Mouse (Mus musculus): ENCODE data around the gene Inhba. TPM values are rescaled to one million over a fixed set of nuclear protein-coding genes. Genes with fewer than 3 reads are reported as not detected.

Gene Inhba
- polyA plus RNA-seq, 1 experiment from 2014 or later: 14.8 TPM

DNA sequence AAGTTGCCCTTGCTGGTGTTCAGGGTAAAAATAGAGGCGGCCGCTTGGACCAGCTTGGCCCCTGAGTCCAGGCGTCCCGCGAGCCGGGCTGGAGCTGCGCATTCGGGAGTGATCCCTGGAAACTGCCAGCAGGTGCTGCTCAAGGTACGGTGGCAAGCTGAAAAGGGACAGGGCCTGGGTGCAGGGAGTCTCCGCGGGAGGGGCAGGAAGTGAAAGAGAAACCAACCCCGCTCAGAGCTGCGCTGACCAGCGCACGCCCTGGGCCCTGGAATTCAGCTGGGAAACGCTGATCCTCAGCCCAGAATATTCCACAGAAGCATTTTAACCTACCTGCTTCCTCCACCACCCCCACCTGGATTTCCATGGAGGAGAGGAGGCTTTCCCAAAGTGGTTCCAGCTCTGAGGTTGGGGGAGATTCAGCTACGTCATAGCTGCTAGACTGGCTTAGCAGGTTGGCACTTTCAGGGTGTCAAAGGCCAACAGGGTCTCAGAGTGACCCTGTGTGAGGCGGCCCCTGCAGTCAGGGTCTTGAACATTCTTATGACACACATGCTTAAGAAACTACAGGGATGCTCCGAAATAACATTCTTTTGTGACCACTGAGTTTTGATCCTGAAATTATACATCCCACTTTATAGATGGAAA is 714 bp downstream of the Inhba start:
- 0 out of 2 replicates have a peak, but pooled peaks cover 7% of the 10 kb centered on the region for H3K4me1 ChIP-seq
- 0 out of 2 replicates have a peak overlapping the region, but pooled peaks have one; percentile 17 for H3K27ac ChIP-seq
- no peaks in the 10 kb centered on the region for H3K9me3 ChIP-seq
- peak overlapping the region; percentile 46 for H3K9ac ChIP-seq
- no peaks in the 10 kb centered on the region; the same call in 1 of the 2 replicates for H3K27me3 ChIP-seq
- H3K36me3 ChIP-seq: no peaks in the 10 kb centered on the region
- ATAC-seq (ENCODE audit: insufficient number of reproducible peaks, insufficient read depth, low FRiP score, low TSS enrichment): peak; percentile 83
- WGBS: 4% methylated on average over 19 of the region's 19 CpGs
- H3K4me2 ChIP-seq (replicated peaks): peak overlapping the region; percentile 60
- peak overlapping the region; percentile 44 for H3K4me3 ChIP-seq

DNA sequence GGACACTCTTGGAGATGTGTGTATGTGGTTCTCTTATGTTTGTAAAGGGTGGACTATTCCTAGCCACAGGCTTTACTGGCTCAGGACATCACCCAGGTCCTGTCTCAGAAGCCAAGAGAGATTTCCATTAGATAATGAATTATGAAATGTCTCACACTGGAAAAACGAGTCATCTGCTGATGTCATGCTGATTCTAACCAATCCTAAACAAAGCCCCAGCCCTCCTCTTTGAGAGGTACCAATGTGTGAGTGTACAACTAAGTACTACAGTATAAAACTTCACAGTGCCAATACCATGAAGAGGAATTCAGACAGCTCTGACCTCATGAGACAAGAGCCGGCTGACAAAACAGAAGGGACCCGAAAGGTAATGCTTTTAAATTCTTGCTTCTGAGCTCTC is 2.5 kb downstream of the Inhba start:
- 56% methylated on average over 3 of the region's 3 CpGs for WGBS
- H3K36me3 ChIP-seq: no peaks in the 10 kb centered on the region
- no peak overlapping the region for H3K9ac ChIP-seq
- H3K27me3 ChIP-seq: peaks cover 3% of the 10 kb centered on the region; the same call in 1 of the 2 replicates
- 0 out of 2 replicates have a peak, but pooled peaks cover 10% of the 10 kb centered on the region for H3K4me1 ChIP-seq
- H3K9me3 ChIP-seq: no peaks in the 10 kb centered on the region
- H3K4me2 ChIP-seq (replicated peaks): no peak overlapping the region
- ATAC-seq (ENCODE audit: insufficient number of reproducible peaks, insufficient read depth, low FRiP score, low TSS enrichment): no peak
- H3K4me3 ChIP-seq: no peak overlapping the region
- no peak overlapping the region for H3K27ac ChIP-seq

DNA sequence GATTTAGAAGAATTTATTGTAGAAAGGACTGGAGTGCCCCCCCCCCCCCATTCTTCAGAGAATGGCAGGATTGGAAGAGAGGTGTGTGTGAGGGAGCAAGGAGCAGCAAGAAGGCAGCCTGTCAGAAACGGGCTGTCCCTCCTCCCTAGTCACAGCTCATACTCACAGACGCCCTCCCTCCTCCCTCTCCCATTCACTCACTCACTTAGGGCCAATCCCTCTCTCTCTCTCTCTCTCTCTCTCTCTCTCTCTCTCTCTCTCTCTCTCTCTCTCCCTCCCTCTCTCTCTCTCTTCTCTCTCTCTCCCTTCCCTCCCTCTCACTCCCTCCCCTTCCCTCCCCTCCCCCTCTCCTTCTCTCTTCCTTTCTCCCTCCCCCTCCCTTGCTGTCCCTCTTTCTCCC is 4.9 kb downstream of the Inhba start:
- no peak for ATAC-seq (ENCODE audit: insufficient number of reproducible peaks, insufficient read depth, low FRiP score, low TSS enrichment)
- H3K27ac ChIP-seq: 0 out of 2 replicates have a peak overlapping the region, but pooled peaks have one; percentile 30
- 0 out of 2 replicates have a peak overlapping the region, but pooled peaks have one; percentile 54 for H3K9ac ChIP-seq
- H3K4me1 ChIP-seq: 0 out of 2 replicates have a peak, but pooled peaks cover 10% of the 10 kb centered on the region
- H3K4me2 ChIP-seq (replicated peaks): peak overlapping the region; percentile 73
- peak overlapping the region; percentile 49 for H3K4me3 ChIP-seq
- no peaks in the 10 kb centered on the region for H3K9me3 ChIP-seq
- H3K27me3 ChIP-seq: peaks cover 3% of the 10 kb centered on the region; the same call in 1 of the 2 replicates
- H3K36me3 ChIP-seq: no peaks in the 10 kb centered on the region
- WGBS: 0% methylated on average over 1 of the region's 2 CpGs

DNA sequence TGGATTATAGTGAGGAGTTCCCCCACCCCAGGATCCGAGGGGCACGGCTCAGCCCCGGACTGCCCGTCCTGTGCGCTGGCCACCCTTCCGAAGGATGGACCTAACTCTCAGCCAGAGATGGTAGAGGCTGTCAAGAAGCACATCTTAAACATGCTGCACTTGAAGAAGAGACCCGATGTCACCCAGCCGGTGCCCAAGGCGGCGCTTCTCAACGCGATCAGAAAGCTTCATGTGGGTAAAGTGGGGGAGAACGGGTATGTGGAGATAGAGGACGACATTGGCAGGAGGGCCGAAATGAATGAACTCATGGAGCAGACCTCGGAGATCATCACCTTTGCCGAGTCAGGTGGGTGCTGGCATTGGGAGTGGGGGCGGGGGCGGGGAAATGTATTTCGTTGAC is 5.7 kb downstream of the Inhba start:
- Histone ChIP-seq H3K9ac (peak overlapping the region; percentile 54), H3K4me1 (0 out of 2 replicates have a peak, but pooled peaks cover 9% of the 10 kb centered on the region), H3K36me3 (no peaks in the 10 kb centered on the region), H3K4me3 (peak overlapping the region; percentile 49), H3K9me3 (no peaks in the 10 kb centered on the region), H3K4me2 (replicated peaks) (peak overlapping the region; percentile 73), H3K27me3 (peaks cover 3% of the 10 kb centered on the region; the same call in 1 of the 2 replicates), H3K27ac (peak overlapping the region; percentile 37; the same call in 1 of the 2 replicates)
- WGBS: under 1% methylated on average over 20 of the region's 20 CpGs
- ATAC-seq (ENCODE audit: insufficient number of reproducible peaks, insufficient read depth, low FRiP score, low TSS enrichment): no peak

GRCm38 (mm10) chr13:16017777-16018176 is 6.1 kb downstream of the Inhba start:
- Histone ChIP-seq H3K4me2 (replicated peaks) (peak overlapping the region; percentile 73), H3K9ac (peak overlapping the region; percentile 54), H3K4me3 (peak overlapping the region; percentile 49), H3K9me3 (no peaks in the 10 kb centered on the region), H3K27ac (0 out of 2 replicates have a peak overlapping the region, but pooled peaks have one; percentile 37), H3K4me1 (0 out of 2 replicates have a peak, but pooled peaks cover 6% of the 10 kb centered on the region), H3K27me3 (peaks cover 3% of the 10 kb centered on the region; the same call in 1 of the 2 replicates), H3K36me3 (no peaks in the 10 kb centered on the region)
- ATAC-seq (ENCODE audit: insufficient number of reproducible peaks, insufficient read depth, low FRiP score, low TSS enrichment): no peak
- under 1% methylated on average over 9 of the region's 9 CpGs for WGBS

GRCm38 (mm10) chr13:16018807-16019510 is 7.3 kb downstream of the Inhba start:
- ATAC-seq (ENCODE audit: insufficient number of reproducible peaks, insufficient read depth, low FRiP score, low TSS enrichment): no peak
- H3K36me3 ChIP-seq: no peaks in the 10 kb centered on the region
- H3K4me3 ChIP-seq: peak overlapping the region; percentile 49
- H3K27ac ChIP-seq: no peak overlapping the region
- H3K9me3 ChIP-seq: no peaks in the 10 kb centered on the region
- H3K4me1 ChIP-seq: 0 out of 2 replicates have a peak, but pooled peaks cover 8% of the 10 kb centered on the region
- peak overlapping the region; percentile 12; the same call in 1 of the 2 replicates for H3K9ac ChIP-seq
- H3K27me3 ChIP-seq: peaks cover 3% of the 10 kb centered on the region; the same call in 1 of the 2 replicates
- peak overlapping the region; percentile 73 for H3K4me2 ChIP-seq (replicated peaks)
- WGBS: 72% methylated on average over 3 of the region's 3 CpGs

DNA sequence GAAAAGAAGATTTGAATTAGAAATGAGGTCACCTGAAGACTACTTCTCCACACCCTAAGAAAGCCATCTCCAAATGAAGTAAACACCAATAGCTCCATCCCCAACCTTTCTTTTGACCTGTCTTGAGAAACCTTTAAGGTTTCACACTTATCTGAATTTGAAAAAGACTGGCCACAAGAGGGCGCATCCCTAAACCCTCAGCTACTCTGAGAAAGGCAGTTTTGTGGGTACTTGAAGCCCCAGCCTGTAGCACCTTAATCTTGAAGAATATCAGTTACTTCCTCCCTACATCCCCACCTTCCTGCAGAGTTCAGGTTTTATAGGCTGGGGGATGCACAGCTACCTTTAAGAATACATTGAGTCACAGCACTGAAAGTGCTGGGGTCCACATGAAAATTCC is 9.0 kb downstream of the Inhba start:
- peaks cover 3% of the 10 kb centered on the region; the same call in 1 of the 2 replicates for H3K27me3 ChIP-seq
- H3K9ac ChIP-seq: no peak overlapping the region
- 0 out of 2 replicates have a peak, but pooled peaks cover 8% of the 10 kb centered on the region for H3K4me1 ChIP-seq
- no peak overlapping the region for H3K27ac ChIP-seq
- no peak for ATAC-seq (ENCODE audit: insufficient number of reproducible peaks, insufficient read depth, low FRiP score, low TSS enrichment)
- H3K36me3 ChIP-seq: no peaks in the 10 kb centered on the region
- H3K4me3 ChIP-seq: 0 out of 2 replicates have a peak overlapping the region, but pooled peaks have one; percentile 9
- WGBS: 3% methylated on average over 1 of the region's 1 CpGs
- no peaks in the 10 kb centered on the region for H3K9me3 ChIP-seq
- H3K4me2 ChIP-seq (replicated peaks): peak overlapping the region; percentile 34

GRCm38 (mm10) chr13:16021181-16021580 is 9.5 kb downstream of the Inhba start:
- WGBS: 52% methylated on average over 6 of the region's 6 CpGs

DNA sequence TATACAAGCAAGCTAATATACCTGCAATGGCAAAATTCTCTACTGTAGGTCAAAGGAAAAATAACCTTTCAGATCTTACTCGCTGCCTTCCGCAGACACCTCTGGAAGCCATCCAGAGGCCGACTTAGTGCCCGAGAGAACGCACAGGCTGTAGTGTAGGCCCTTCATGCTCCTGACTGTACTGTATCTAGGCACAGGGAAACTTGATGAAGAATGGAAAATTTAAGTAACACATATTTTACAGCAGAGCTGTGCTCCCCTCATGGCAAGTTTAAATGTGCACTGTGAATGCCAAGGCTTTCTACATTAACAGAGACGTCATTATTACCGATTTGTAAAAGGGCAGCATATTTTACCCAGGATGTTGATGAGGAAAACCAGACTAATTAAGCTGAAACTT is 10.2 kb downstream of the Inhba start:
- H3K9ac ChIP-seq: no peak overlapping the region
- H3K27ac ChIP-seq: no peak overlapping the region
- no peak for ATAC-seq (ENCODE audit: insufficient number of reproducible peaks, insufficient read depth, low FRiP score, low TSS enrichment)
- no peak overlapping the region for H3K4me3 ChIP-seq
- H3K4me2 ChIP-seq (replicated peaks): 0 out of 2 replicates have a peak overlapping the region, but pooled peaks have one; percentile 7
- no peaks in the 10 kb centered on the region for H3K36me3 ChIP-seq
- H3K27me3 ChIP-seq: peaks cover 3% of the 10 kb centered on the region; the same call in 1 of the 2 replicates
- H3K4me1 ChIP-seq: 0 out of 2 replicates have a peak, but pooled peaks cover 8% of the 10 kb centered on the region
- no peaks in the 10 kb centered on the region for H3K9me3 ChIP-seq
- WGBS: 84% methylated on average over 7 of the region's 7 CpGs

More at GRCm38 (mm10) chr13:16021181-16021580, 9.5 kb downstream of the Inhba start:
- peak overlapping the region; percentile 34 for H3K4me2 ChIP-seq (replicated peaks)
- H3K27ac ChIP-seq: no peak overlapping the region
- 0 out of 2 replicates have a peak overlapping the region, but pooled peaks have one; percentile 9 for H3K4me3 ChIP-seq
- no peaks in the 10 kb centered on the region for H3K36me3 ChIP-seq
- H3K27me3 ChIP-seq: peaks cover 3% of the 10 kb centered on the region; the same call in 1 of the 2 replicates
- no peak for ATAC-seq (ENCODE audit: insufficient number of reproducible peaks, insufficient read depth, low FRiP score, low TSS enrichment)
- no peak overlapping the region for H3K9ac ChIP-seq
- 0 out of 2 replicates have a peak, but pooled peaks cover 8% of the 10 kb centered on the region for H3K4me1 ChIP-seq
- no peaks in the 10 kb centered on the region for H3K9me3 ChIP-seq

GRCm38 (mm10) chr13:16022536-16022935 is 10.9 kb downstream of the Inhba start:
- ATAC-seq (ENCODE audit: insufficient number of reproducible peaks, insufficient read depth, low FRiP score, low TSS enrichment): no peak
- Histone ChIP-seq H3K36me3 (no peaks in the 10 kb centered on the region), H3K9ac (no peak overlapping the region), H3K27me3 (peaks cover 3% of the 10 kb centered on the region; the same call in 1 of the 2 replicates), H3K4me3 (no peak overlapping the region), H3K9me3 (no peaks in the 10 kb centered on the region), H3K4me1 (0 out of 2 replicates have a peak, but pooled peaks cover 5% of the 10 kb centered on the region), H3K4me2 (replicated peaks) (no peak overlapping the region), H3K27ac (no peak overlapping the region)
- WGBS: 93% methylated on average over 8 of the region's 8 CpGs
